Mouse (Mus musculus): ENCODE measurements around the gene Ucn.

Gene Ucn

DNA sequence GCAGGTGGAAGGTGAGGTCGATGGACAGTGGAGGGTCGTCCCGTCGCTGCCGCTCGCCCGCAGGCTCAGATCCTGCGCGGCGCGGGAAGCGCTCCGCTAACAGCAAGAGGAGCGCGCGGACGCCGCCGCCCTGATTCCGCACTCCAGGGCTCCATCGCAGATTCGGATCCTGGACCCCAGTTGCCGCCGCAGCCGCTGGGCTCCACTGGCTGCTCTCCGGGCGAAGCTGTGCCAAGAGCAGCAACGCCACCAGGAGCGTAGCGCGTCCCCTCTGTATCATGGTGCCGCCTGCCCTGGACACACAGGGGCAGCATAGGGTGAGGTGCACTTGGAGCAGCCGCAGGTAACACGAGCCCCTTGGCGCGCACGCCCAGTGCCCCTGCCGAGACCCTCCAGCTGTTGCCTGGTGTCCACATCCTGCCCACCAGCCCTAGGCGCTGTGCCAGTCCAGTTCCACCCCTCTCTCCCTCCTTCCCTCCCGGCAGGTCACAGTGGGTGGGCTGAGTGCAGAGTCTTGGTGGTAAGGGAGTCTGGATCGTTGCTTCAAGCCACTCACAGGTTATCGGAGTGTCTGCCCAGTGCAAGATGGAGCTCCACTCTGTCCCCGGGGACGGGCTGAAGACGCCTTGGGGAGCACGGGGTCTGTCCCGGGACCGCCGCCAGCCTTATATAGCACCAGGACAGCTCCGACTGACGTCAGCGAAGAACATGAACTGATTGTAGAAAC, at the start of gene Ucn:
Gene Ucn, minus strand, starts transcription at position 589 of the 727 bp plus-strand sequence.
- DNase-seq = no peak

DNA sequence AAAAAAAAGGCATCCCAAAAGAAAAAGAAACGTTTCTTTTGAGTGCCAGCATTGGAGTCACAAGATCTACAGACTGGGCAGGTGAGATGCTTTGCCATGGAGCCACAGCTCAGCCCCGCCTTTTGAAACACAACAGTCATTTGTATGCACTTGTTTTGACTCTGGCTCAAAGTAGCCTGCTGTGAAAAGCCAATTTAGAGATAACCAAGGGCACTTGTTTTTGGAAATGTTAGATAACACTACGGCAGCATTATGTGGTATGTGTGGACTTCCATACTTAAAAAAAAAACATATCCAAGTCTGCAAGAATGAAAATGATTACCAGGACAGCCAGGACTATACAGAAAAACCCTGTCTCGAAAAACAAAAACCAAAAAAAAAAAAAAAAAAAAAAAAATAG, 45.0 kb upstream of the Ucn start:
- no peak for DNase-seq

DNA sequence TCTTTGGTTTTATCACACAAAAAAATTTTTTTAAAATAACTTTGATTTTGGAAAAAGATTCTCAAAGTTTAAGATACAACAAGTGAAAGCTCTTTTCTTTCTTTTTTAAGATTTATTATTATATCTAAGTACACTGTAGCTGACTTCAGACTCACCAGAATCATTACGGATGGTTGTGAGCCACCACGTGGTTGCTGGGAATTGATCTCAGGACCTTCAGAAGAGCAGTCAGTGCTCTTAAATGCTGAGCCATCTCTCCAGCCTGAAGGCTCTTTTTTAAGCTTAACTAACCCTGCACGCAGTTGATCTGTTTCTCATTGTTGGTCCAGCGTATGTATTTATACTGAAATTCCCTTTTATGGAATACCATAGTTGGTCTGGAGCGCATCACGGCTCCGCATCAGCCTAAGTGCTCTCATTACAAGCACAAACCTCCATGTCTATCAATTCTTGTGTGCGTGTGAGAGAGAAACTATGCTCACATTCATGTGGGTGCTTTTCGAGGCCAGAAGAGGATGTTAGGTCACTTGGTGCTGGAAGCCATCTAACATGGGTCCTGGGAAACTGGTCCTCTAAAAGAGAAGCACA, 42.6 kb upstream of the Ucn start:
- DNase-seq = no peak

DNA sequence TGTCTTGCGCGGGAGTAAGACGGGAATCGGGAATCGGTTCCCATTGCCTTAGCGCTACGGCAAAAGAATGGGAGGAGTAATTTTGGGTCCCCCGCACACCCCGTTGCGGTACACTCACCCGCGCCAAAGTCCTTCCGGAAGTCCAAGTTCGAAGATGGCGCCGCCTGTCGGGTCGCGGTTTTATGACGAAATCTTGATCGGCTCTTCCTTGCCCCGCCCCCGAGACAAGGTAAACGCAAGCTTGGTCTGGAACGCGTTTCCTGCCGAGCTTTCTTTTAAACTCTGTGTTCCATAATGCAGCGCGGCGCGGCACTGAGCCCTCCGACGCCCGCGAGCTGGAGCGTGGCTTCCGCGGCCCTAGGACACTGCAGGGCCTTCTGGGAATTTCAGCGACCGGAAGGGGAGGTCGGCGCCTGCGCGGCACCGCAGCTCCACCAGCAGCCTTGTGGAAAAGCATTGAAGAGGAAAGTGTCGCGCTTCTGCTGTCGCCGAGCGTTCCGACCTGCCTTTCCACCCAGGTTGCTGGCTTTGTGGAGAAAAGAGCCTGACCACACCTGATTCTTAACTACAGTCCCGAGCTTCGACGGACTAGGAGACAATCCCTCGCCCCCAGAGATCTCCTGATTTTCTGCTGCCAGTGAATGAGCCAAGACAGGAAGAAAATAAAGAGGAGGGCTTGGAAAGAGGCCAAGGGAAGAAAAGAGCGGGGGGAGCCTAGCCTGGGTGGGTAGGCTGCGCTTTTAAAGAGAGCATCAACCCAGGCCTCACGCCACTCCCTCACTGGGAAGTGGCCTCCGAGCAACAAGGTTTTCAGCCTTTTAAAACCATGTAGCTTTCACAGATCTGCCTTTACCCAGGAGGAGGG, 41.4 kb upstream of the Ucn start, which contains the start of the genes Gm29609 and Gtf3c2:
Gene Gm29609, minus strand, starts transcription at position 146 of the 865 bp plus-strand sequence.
Gene Gtf3c2, minus strand, starts transcription at position 379 of the 865 bp plus-strand sequence.
- peak; percentile 89 to 95 for DNase-seq

DNA sequence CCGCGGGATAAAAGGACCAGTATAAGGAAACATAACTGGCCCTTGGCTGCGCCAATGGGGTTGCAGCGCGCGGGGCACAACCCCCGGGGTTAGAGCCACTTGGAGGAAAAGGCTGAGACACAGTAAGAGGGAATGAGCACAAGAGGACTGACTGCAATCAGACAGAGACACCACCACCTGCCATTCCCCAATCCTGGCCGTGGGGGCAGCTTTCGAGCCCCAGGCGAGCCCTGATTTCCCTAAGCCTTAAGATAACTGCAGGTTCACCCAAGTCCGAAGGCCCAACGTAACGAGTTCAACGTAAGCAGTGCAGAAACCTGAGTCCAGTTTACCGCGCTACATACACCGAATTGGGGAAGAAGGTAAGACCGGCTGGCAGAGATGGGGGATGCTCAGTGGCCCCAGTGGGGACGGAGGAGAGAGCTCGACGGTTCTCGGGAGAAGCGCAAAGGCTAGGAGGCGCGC, 40.7 kb upstream of the Ucn start:
- no peak for DNase-seq

DNA sequence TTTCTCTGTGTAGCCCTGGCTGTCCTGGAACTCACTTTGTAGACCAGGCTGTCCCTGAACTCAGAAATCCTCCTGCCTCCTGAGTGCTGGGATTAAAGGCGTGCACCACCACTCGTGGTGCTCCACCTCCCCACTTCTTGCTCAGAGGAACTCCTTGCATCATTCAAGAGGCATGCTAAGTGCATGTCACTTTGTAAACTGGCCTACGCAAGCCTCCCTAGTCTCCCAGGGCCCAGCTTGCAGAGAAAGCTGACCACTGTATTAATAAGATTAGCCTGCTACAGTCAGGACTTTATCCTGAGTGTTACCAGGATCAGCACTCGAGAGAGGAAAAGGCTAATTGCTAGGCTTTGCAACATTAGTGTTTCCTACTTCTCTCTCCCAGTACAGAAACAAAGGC, 30.0 kb upstream of the Ucn start:
- DNase-seq = no peak

DNA sequence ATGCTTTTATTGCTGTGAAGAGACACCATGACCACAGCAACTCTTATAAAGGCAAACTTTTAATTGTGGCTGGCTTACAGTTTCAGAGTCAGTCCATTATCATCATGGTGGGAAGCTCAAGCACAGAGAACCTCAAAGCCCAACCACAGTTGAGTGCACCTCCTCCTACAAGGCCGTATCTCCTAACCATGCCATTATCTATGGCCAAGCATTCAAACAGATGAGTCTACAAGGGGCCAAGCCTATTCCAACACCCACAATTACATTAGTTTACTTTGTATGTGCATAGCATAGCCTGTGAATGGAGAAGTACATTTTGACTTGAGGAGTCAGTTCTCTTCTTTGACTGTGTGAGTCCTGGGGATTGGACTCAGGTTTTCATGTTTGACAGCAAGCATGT, 26.2 kb upstream of the Ucn start:
- DNase-seq = no peak

DNA sequence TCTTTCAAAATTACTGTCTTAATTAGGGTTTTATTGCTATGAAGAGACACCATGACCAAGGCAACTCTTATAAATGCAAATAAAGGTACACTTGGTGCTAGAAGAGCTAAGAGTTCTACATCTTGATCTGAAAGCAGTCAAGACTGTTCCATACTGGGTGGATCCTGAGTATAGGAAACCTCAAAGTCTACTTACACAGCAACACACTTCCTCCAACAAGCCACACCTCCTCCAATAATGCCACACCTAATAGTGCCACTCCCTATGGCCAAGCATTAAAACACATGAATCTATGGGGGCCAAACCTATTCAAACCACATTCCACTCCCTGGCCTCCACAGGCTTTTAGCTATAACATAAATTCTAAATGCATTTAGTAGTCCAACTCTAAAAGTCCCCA, 23.8 kb upstream of the Ucn start:
- no peak for DNase-seq

DNA sequence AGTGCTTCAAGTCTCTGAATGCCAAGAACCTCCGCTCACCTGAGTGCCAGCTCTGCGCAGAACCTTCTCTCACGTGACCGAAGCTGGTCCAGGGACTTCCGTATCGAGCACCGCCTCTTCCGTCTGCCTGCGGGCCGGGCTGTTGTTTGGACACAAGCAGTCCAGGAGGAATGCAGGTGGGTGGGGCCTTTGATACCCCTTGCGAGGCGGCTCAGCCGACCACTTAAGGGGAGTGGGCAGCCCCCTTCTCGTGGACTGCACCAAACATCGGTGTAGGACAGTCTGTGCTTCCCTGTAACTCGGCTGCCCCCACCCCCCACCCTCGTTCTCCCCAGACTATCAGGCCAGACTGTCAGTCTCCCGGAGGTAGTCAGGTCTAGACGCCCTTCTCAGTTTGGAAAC, 15.5 kb upstream of the Ucn start, which contains the start of gene Mpv17:
Gene Mpv17, minus strand, starts transcription at position 100 of the 402 bp plus-strand sequence.
- peak; percentile 63 to 74 for DNase-seq

DNA sequence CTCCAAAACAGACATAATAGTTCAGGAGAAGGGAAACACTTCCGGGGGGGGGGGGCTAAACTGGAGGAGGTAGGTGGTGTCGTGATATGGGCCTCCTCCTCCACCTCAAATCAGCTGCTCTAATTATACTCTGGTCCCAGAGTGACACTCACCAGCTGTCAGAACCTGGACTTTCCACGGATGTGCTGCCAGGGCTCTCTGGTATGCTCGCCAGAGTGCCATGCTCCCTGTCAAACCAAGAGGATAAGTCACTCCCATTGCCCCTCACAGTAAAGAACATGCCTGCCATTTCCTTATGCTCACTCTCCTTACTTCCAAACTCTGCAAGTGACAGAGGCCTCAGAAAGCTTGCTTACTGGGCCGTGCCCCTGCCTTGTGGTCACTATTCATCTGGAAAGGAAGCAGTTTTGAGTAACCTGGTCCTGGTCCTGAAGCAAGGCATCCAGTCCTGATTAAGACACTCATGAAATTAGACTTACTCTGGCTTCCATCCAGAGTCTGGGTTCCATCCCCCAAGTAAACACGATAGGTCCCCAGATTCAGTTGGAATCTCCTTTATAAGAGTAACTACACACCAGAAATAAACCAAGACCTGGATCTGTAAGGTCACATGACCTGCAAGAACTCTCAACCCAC, 15.0 kb upstream of the Ucn start:
- DNase-seq = no peak

DNA sequence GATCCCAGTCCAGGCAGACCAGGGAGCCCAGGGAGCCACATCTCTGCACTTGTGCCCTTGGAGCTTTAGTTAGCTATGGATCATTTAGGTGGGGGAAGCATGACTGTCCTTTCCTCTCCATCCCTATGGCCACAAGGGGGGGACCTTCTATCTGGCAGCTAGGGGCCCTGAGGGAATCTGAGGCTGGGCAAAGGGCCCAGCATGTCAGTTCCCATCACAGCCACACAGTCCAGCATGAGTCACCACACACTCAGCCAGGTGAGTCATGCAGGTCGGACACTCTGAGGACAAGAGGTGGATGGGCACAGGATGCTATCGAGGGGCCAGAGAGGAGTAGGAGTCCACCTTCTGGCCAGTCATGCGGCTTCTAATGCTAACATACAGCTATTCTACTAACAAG, 13.1 kb upstream of the Ucn start:
- DNase-seq = no peak

DNA sequence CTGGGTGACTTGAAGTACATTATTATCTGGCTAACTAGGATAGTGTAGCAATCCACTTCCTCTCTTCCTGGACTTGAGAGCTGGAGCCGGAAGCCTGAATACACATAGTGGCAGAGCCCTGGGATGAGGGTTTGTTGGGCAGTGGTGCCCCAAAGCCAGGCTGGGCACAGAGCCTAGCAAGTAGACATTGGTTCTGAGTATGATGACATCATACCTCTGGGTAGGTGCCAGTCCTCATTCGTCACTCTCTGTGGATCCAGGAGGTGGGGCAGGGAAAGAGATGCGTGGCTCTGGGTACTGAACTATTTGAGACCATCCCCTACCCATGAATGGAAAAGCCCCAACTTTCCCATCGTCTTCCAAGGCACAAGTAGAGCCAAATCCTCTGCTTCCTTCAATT, 11.2 kb upstream of the Ucn start:
- no peak for DNase-seq

DNA sequence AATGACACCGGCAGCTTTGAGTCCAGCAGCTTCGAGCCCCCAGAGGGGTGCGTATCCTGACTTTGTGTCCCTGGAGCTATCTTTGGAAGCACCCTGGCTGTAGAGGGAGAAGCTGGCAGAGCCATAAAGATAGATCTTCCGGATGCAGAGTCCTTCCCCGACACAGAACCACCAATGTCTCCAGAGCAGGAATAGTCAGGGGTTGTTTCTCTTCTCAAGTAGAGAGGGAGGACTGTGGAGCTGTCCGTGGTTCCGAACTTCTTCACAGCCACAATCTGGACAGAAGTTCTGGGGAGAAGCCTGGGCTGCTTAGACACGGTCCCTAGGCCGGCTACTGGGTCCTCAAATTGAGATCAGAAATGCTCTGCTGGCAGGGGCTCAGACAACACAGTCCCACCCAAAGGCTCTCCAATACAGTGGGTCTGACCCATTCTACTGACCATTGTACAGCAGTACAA, 368 bp upstream of the Ucn start:
- no peak for DNase-seq

DNA sequence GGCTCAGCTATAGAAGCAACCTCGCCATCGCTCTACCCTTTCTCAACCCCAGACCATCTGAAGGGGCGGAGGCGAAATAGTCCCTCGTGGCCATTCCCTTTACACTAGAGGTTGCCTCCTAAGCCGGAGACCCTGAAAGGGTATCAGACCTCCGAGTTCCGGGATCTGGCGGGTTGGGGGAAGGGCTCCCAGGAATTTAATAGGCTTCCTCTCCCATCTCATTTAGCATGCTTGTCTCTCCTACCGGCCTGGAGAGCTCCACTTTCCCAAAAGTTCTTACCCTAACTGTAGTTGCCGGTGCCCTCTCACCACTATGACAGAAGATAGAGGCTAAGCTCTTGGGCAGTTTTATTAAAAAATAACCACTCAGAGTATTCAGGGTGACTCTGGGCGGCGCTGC, 971 bp downstream of the Ucn start:
- no peak for DNase-seq

DNA sequence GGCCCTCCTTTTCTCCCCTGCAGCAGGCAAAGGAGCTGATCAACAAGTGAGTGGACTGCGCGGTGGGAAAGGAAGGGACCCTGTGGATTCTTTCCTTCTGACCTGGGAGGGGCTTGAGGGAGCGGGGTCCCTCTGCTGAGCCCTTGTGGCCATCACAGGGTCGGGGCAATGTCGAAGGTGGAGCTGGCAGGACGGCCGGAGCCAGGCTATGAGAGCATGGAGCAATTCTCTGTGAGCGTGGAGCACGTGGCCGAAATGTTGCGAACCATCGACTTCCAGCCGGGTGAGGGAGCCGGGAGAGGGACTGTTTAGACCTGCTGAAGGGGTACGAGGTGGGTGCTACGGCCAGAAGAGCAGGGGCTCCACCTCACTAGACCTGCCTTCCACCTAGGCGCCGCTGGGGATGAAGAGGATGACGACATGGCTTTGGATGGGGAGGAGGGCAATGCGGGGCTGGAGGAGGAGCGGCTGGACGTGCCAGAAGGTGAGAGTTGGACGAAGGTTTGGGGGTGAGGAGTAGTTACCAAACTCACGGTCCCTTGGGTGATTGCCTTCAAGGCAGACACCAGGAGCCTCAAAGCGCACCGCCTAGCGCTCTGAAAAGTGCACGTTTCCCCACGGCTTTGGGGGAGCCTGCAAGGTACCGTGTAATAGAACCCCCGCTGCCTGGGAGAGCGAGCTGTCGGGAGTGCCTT, 1.8 kb downstream of the Ucn start:
- no peak for DNase-seq

DNA sequence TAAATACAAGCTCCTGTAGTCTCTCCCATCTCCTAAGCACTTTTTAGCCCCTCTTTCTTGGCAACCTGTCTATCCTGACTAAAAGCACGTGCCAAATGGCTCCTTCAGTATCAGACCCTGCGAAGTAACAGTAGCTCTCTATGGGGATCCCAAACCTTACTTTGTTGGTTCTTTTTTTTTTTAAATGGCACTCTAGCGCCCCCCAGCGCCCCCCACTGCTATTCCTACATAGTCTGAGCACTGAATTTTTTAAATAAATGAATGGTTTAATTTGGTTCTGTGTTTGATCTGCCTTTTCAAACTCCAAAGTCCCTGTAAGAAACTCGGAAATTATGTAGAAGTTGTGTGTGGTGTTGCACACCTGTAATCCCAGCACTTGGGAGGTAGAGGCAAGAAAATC, 12.6 kb downstream of the Ucn start:
- DNase-seq = no peak

DNA sequence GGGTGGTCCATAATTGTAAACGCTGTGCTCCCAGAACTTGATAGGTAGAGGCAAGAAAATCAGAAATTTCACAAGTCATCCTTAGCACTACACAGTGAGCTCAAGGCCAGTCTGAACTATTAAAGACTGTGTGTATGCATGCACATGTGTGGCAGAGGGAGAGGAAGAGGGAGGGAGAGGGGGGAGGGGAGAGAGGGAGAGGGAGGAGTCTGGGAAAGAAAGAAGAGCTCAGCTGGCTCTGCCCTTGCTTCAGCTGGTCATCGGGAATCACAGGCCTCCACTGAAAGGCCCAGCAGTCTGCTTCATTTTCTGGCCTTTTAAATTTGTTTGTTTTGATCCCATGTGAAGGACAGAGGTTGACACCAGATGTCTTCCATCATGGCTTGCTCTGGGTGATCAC, 15.1 kb downstream of the Ucn start:
- DNase-seq = no peak

DNA sequence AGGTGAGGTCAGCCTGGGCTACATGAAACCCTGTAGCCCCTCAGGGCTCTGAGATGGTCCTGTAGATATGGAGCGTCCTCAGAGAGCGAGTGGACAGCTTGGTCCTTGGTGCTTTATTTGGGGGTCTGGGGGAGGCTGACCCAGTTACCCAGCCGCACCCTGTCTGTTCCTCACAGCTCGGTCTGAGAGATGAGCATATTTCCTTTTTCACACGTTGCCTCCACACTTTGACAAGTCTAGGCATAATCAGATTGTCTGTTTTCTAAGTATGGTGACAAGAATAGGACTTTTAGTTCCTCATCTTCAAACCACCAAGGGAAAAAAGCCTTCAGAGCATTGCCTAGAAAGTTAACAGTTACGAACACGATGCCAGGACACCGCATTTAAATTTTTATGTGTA, 17.5 kb downstream of the Ucn start:
- DNase-seq = no peak

DNA sequence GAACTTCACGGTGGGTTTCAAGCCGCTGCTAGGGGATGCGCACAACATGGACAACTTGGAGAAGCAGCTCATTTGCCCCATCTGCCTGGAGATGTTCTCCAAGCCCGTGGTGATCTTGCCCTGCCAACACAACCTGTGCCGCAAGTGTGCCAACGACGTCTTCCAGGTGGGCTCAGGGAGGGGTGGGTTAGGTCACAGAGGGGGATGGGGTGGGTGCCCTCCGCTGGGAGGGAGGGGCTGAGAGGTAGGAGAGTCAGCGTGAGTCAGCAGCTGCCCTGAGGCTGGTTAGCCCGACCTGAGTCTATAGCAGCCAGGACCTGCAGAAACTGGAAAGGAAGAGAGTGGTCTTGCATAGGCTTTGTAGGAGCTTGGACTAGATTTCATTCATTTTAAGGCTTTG, 21.7 kb downstream of the Ucn start:
- no peak for DNase-seq

DNA sequence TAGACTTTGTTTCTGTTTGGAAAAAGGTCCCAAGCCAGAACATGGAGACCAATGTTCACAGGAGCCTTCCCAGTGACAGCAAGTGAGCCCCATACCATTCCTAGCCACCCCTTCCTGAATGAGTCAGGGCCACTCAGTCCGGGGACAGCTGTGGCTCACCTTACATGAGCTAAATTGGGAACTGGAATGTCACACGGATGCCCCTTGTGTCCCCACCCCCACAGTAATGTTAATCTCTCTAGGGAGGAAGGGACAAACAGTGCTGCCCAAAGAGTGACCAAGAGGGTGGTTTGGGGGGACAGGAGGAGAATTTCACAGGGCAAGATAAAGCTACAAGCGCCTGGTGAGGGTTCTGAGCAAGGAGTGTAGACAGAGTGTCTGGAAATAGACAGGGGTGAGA, 22.3 kb downstream of the Ucn start, which contains the start of gene Trim54:
Gene Trim54, plus strand, starts transcription at position 359 of the 400 bp plus-strand sequence.
- no peak for DNase-seq

DNA sequence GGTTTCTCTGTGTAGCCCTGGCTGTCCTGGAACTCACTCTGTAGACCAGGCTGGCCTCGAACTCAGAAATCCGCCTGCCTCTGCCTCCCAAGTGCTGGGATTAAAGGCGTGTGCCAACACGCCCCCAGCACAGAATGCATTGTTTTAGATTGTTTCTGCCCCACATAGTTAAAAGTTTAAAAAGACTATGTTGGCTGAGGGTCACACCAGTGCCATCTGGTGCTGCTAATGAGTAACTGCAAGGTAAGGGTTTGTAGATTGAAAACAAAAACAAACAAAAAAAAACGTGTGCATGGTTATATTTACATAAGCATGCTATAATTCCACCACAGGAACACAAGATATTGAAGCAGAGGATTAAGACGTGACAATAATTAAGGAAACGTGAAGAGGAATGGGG, 27.8 kb downstream of the Ucn start:
- no peak for DNase-seq

DNA sequence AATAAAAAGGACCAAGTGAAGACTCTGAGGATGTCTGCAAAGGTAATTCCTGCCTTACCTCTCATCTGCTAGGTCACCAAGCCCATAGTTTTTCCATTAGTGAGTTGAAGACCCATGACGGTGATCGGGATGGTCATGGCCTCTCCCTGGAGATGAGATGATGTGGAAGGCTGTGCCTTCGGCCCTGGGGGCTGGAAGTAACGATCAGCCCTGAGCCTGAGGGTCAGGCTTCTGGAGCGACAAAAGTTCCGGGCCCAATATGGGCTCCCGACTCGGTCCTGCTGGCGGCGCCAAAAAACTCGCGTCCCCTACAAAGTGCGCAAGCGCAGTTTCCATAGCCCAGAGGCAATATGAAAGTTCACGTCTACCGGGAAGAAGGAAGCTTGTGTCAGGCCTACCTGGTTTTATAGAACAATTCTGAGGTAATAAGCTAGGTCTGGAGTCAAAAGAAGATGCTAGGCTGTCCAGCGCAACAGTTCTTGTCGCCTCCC, 30.6 kb downstream of the Ucn start, which contains the start of gene Slc30a3:
Gene Slc30a3, minus strand, starts transcription at position 238 of the 491 bp plus-strand sequence.
- no peak for DNase-seq

Measured in thymus, adult 18-20 months (tissue).